19 mouse cellular contexts compared by ENCODE assay signal in genomic region chr7:48961935-48962334, GRCm38 (mm10). TPM values are rescaled to one million over a fixed set of nuclear protein-coding genes. Genes with fewer than 3 reads are reported as not detected.
DNase-seq lines count a peak whose midpoint lies in the region; ATAC-seq and TF ChIP-seq lines count a peak whose summit lies in the region.
"Had no signal": no experiment of that assay in that cellular context is flagged by ENCODE, and none has a peak within 500 bp of the region (broad histone marks: within the 10 kb centered on the region; RNA-seq: fewer than 3 reads in every experiment).

No protein-coding gene starts in this region.

- H3K36me3 ChIP-seq in MEL (ENCODE audit: control insufficient read depth in 1 of 2, insufficient read depth in 2 of 2, low read length in 2 of 2) = no peaks in the 10 kb centered on the region
- H3K36me3 ChIP-seq in hindbrain, embryonic 10.5 days = peaks cover 8% of the 10 kb centered on the region
- no peaks in the 10 kb centered on the region for H3K36me3 ChIP-seq in hindbrain, postnatal 0 days (ENCODE audit: insufficient read depth, low read length)
- no peaks in the 10 kb centered on the region for H3K36me3 ChIP-seq in midbrain, embryonic 16.5 days (ENCODE audit: control insufficient read depth, insufficient read depth, low read length)
- no peaks in the 10 kb centered on the region for H3K36me3 ChIP-seq in heart, adult 2 months (ENCODE audit: control insufficient read depth, insufficient read depth, low read length)
- H3K36me3 ChIP-seq: embryonic facial prominence, embryonic 13.5 days; heart, embryonic 12.5 days; liver, embryonic 15.5 days had no signal

- H3K27ac ChIP-seq in MEL (ENCODE audit: control insufficient read depth, low read depth, low read length) = no peak overlapping the region
- H3K27ac ChIP-seq in hindbrain, embryonic 10.5 days = peak overlapping the region; percentile 74; the same call in 1 of the 2 replicates
- no peak overlapping the region for H3K27ac ChIP-seq in hindbrain, postnatal 0 days
- no peak overlapping the region for H3K27ac ChIP-seq in midbrain, embryonic 16.5 days (ENCODE audit: low read length)
- H3K27ac ChIP-seq in heart, adult 2 months = no peak overlapping the region
- H3K27ac ChIP-seq: embryonic facial prominence, embryonic 13.5 days; layer of hippocampus, adult 2 months; liver, embryonic 15.5 days had no signal

- no peak for TF ChIP-seq RAD21 in MEL (IDR thresholded peaks at IDR 0.05; ENCODE audit: low read depth, low read length)

- H3K27me3 ChIP-seq in MEL (ENCODE audit: control insufficient read depth in 1 of 2, insufficient read depth in 2 of 2, low read length in 2 of 2) = peaks cover 0 to 6% of the 10 kb centered on the region in 2 experiments; a peak in 2 of 4 replicates
- peaks cover 74% of the 10 kb centered on the region for H3K27me3 ChIP-seq in hindbrain, embryonic 10.5 days (ENCODE audit: insufficient read depth, poor library complexity, severe bottlenecking)
- H3K27me3 ChIP-seq in hindbrain, postnatal 0 days (ENCODE audit: insufficient read depth, low read length) = no peaks in the 10 kb centered on the region
- no peaks in the 10 kb centered on the region; the same call in 1 of the 2 replicates for H3K27me3 ChIP-seq in midbrain, embryonic 16.5 days (ENCODE audit: control insufficient read depth, insufficient read depth, low read depth, low read length)
- peaks cover 2% of the 10 kb centered on the region; the same call in 1 of the 2 replicates for H3K27me3 ChIP-seq in heart, adult 2 months (ENCODE audit: control insufficient read depth, insufficient read depth, low read length)

- H3K4me2 ChIP-seq in hindbrain, postnatal 0 days (ENCODE audit: low read depth, low read length) = peak overlapping the region; percentile 81
- H3K4me2 ChIP-seq in midbrain, embryonic 16.5 days (ENCODE audit: low read length) = peak overlapping the region; percentile 67
- H3K4me2 ChIP-seq: embryonic facial prominence, embryonic 13.5 days; heart, embryonic 12.5 days; liver, embryonic 15.5 days had no signal

- TF ChIP-seq POLR2A in MEL (IDR thresholded peaks at IDR 0.05; ENCODE audit: control insufficient read depth in 1 of 2, insufficient read depth in 1 of 2, low read depth in 1 of 2, low read length in 2 of 2, poor library complexity in 1 of 2) = no peak
- TF ChIP-seq POLR2A in heart, adult 2 months (IDR thresholded peaks at IDR 0.05; ENCODE audit: insufficient read depth, low read depth, low read length) = no peak

- 42% methylated on average over 4 of the region's 4 CpGs for WGBS in hindbrain, embryonic 10.5 days
- 44% methylated on average over 4 of the region's 4 CpGs for WGBS in hindbrain, postnatal 0 days
- WGBS in midbrain, embryonic 16.5 days = 32% methylated on average over 4 of the region's 4 CpGs
- 69% methylated on average over 4 of the region's 4 CpGs for WGBS in heart, adult 2 months

- no peaks in the 10 kb centered on the region for H3K4me1 ChIP-seq in MEL (ENCODE audit: control insufficient read depth in 1 of 2, insufficient read depth in 2 of 2, low read length in 2 of 2)
- peaks cover 86% of the 10 kb centered on the region for H3K4me1 ChIP-seq in hindbrain, embryonic 10.5 days (replicated peaks)
- peaks cover 36% of the 10 kb centered on the region for H3K4me1 ChIP-seq in hindbrain, postnatal 0 days (ENCODE audit: insufficient read depth, low read length)
- H3K4me1 ChIP-seq in midbrain, embryonic 16.5 days (ENCODE audit: control insufficient read depth, insufficient read depth, low read length) = peaks cover 69% of the 10 kb centered on the region
- H3K4me1 ChIP-seq in heart, adult 2 months (ENCODE audit: control insufficient read depth, insufficient read depth, low read length) = no peaks in the 10 kb centered on the region
- H3K4me1 ChIP-seq: liver, embryonic 15.5 days had no signal

- intact Hi-C loops in heart, adult 2 months (cut with DNase I) = no loop called here

- TF ChIP-seq CTCF in MEL (IDR thresholded peaks at IDR 0.05 in 2 of 3, conservative IDR thresholded peaks at IDR 0.05 in 1 of 3; ENCODE audit: control insufficient read depth in 1 of 3, insufficient read depth in 1 of 3, low read depth in 2 of 3, low read length in 3 of 3, poor library complexity in 1 of 3, severe bottlenecking in 1 of 3) = no peak
- no peak for TF ChIP-seq CTCF in hindbrain, postnatal 0 days (IDR thresholded peaks at IDR 0.05; ENCODE audit: low read depth)
- TF ChIP-seq CTCF in heart, adult 2 months (IDR thresholded peaks at IDR 0.05) = no peak

- H3K9me3 ChIP-seq in MEL (replicated peaks; ENCODE audit: insufficient read depth, low read length) = no peaks in the 10 kb centered on the region
- H3K9me3 ChIP-seq in hindbrain, embryonic 10.5 days = no peaks in the 10 kb centered on the region
- H3K9me3 ChIP-seq in hindbrain, postnatal 0 days (ENCODE audit: low read length) = no peaks in the 10 kb centered on the region
- no peaks in the 10 kb centered on the region for H3K9me3 ChIP-seq in midbrain, embryonic 16.5 days (replicated peaks; ENCODE audit: control insufficient read depth, low read length, poor library complexity, severe bottlenecking)
- H3K9me3 ChIP-seq: embryonic facial prominence, embryonic 13.5 days; heart, embryonic 12.5 days; liver, embryonic 15.5 days had no signal

- no peak overlapping the region for H3K4me3 ChIP-seq in MEL (ENCODE audit: control insufficient read depth in 1 of 2, insufficient read depth in 1 of 2, low read depth in 2 of 2, low read length in 2 of 2)
- peak overlapping the region; percentile 68; the same call in 1 of the 2 replicates for H3K4me3 ChIP-seq in hindbrain, embryonic 10.5 days
- H3K4me3 ChIP-seq in hindbrain, postnatal 0 days (ENCODE audit: low read length) = no peak overlapping the region
- peak overlapping the region; percentile 77; the same call in 1 of the 2 replicates for H3K4me3 ChIP-seq in midbrain, embryonic 16.5 days (ENCODE audit: low read depth, low read length)
- no peak overlapping the region for H3K4me3 ChIP-seq in heart, adult 2 months
- H3K4me3 ChIP-seq: embryonic facial prominence, embryonic 13.5 days; heart, embryonic 12.5 days; layer of hippocampus, adult 2 months; liver, embryonic 15.5 days had no signal

- no peak overlapping the region for H3K9ac ChIP-seq in MEL (ENCODE audit: control insufficient read depth, low read depth, low read length, poor library complexity, severe bottlenecking)
- H3K9ac ChIP-seq in hindbrain, postnatal 0 days (replicated peaks; ENCODE audit: low read length) = no peak overlapping the region
- peak overlapping the region; percentile 79; the same call in 1 of the 2 replicates for H3K9ac ChIP-seq in midbrain, embryonic 16.5 days (ENCODE audit: low read depth, low read length)
- no peak overlapping the region for H3K9ac ChIP-seq in heart, adult 2 months (ENCODE audit: low read depth, low read length)
- H3K9ac ChIP-seq: embryonic facial prominence, embryonic 13.5 days; heart, embryonic 12.5 days; liver, embryonic 15.5 days had no signal

- TF ChIP-seq EP300 in MEL (IDR thresholded peaks at IDR 0.05; ENCODE audit: low read depth in 1 of 2, low read length in 2 of 2) = no peak
- TF ChIP-seq EP300 in heart, adult 2 months (IDR thresholded peaks at IDR 0.05; ENCODE audit: insufficient read depth, low read depth, low read length) = no peak

- peak; percentile 3 for DNase-seq in MEL (ENCODE audit: low read depth, low spot score)
- DNase-seq in hindbrain, embryonic 10.5 days (ENCODE audit: low spot score) = no peak
- no peak for DNase-seq in hindbrain, postnatal 0 days (ENCODE audit: low spot score)
- no peak for DNase-seq in cerebellum, adult 18-20 months
- DNase-seq in heart, adult 2 months = no peak
- DNase-seq in spleen, postnatal 36 days (ENCODE audit: low spot score in 2 of 2) = no peak
- DNase-seq: adrenal gland, postnatal 10 days; heart, postnatal 14 days; kidney, adult 8-10 months; kidney, postnatal 14 days; layer of hippocampus, postnatal 36 days; thymus, postnatal 25 days had no signal

- H3K79me2 ChIP-seq in MEL (ENCODE audit: control insufficient read depth, insufficient read depth, low read length, poor library complexity) = no peaks in the 10 kb centered on the region
- H3K79me2 ChIP-seq in heart, adult 2 months (replicated peaks; ENCODE audit: control insufficient read depth, insufficient read depth, low read length) = no peaks in the 10 kb centered on the region

- no peak for ATAC-seq in hindbrain, postnatal 0 days
- no peak for ATAC-seq in midbrain, embryonic 16.5 days
- ATAC-seq: activated CD4-positive, CD25-positive, alpha-beta regulatory T cell, adult 4 months; Patski had no signal

TF ChIP-seq in MEL, 35 proteins besides CTCF, POLR2A, EP300 and RAD21:
- TF ChIP-seq MXI1 (IDR thresholded peaks at IDR 0.05; ENCODE audit: low read depth, low read length) = no peak
- TF ChIP-seq SIN3A (IDR thresholded peaks at IDR 0.05; ENCODE audit: low read length) = no peak
- TF ChIP-seq ZC3H11A (IDR thresholded peaks at IDR 0.05; ENCODE audit: low read depth, low read length) = no peak
- TF ChIP-seq KAT2A (conservative IDR thresholded peaks at IDR 0.05; ENCODE audit: low read depth, low read length) = no peak
- no peak for TF ChIP-seq TBP (IDR thresholded peaks at IDR 0.05; ENCODE audit: low read depth, low read length)

RNA-seq across cellular contexts. Expression of gene Nav2, which starts 53.4 kb away (rescaled TPM):
- total RNA-seq in MEL (2012; rRNA removed) = 2.0 and 2.2 TPM in 2 replicates
- 1 to 10 TPM in 1 of 2 experiments, not detected in 1; 2.7 TPM for polyA plus RNA-seq in MEL (2012; ENCODE audit: insufficient read depth in 1 of 2, insufficient read length in 2 of 2, low read depth in 1 of 2, low replicate concordance in 2 of 2, missing spikeins in 1 of 2)
- polyA plus RNA-seq in hindbrain, embryonic 10.5 days (2016; fragmentation: Nextera tagmentation; extraction: Ambion mirVana) = 19.1 and 25.6 TPM in 2 replicates
- total RNA-seq in hindbrain, postnatal 0 days (2014; rRNA removed) = 61.9 and 64.7 TPM in 2 replicates
- 20.1 and 22.1 TPM in 2 replicates for polyA plus RNA-seq in hindbrain, postnatal 0 days (2015; fragmentation: Nextera tagmentation; extraction: Ambion mirVana)
- 21.5 and 23.6 TPM in 2 replicates for polyA plus RNA-seq in midbrain, embryonic 16.5 days (2015; fragmentation: Nextera tagmentation; extraction: Ambion mirVana)
- total RNA-seq in heart, adult 2 months (2021) = 10 to 100 TPM; 34.4 to 49.9 TPM
- 20.4 and 24.2 TPM in 2 replicates for polyA plus RNA-seq in heart, adult 2 months (2012; rRNA removed)

Comparison
In these comparisons a context has a peak if more than half of its experiments do, and no peak if none do; other contexts are left out.
1. H3K4me3 ChIP-seq: peak in hindbrain, embryonic 10.5 days (single experiment) and midbrain, embryonic 16.5 days (single experiment); none in MEL (0 of 2), hindbrain, postnatal 0 days (single experiment) and heart, adult 2 months (single experiment).